Mouse (Mus musculus): ENCODE data around the gene Slpi.

Gene Slpi

GRCm38 (mm10) chr2:164419489-164419888, 30.6 kb upstream of the Slpi start:
- DNase-seq: no peak

GRCm38 (mm10) chr2:164418308-164418875, 29.5 kb upstream of the Slpi start:
- no peak for DNase-seq

- no peak for DNase-seq
Observed at GRCm38 (mm10) chr2:164417198-164417597, 28.3 kb upstream of the Slpi start.

GRCm38 (mm10) chr2:164414581-164414980, 25.7 kb upstream of the Slpi start:
- DNase-seq: no peak

- no peak for DNase-seq
Observed at GRCm38 (mm10) chr2:164414167-164414566, 25.3 kb upstream of the Slpi start.

GRCm38 (mm10) chr2:164407708-164408107, 18.8 kb upstream of the Slpi start:
- DNase-seq: peak; percentile 70

GRCm38 (mm10) chr2:164405519-164405918, 16.6 kb upstream of the Slpi start:
- DNase-seq: no peak

- no peak for DNase-seq
Observed at GRCm38 (mm10) chr2:164405060-164405459, 16.2 kb upstream of the Slpi start, which contains the start of gene Matn4. Matn4 (minus strand) TSS chr2:164405160.

- DNase-seq: no peak
Observed at GRCm38 (mm10) chr2:164404082-164404990, 15.4 kb upstream of the Slpi start.

- no peak for DNase-seq
Observed at GRCm38 (mm10) chr2:164403396-164404081, 14.6 kb upstream of the Slpi start.

GRCm38 (mm10) chr2:164402906-164403305, 14.0 kb upstream of the Slpi start, which contains the start of gene Rbpjl:
Rbpjl (plus strand) TSS chr2:164403141.
- DNase-seq: peak; percentile 73

GRCm38 (mm10) chr2:164396911-164397310, 8.0 kb upstream of the Slpi start:
- no peak for DNase-seq

- no peak for DNase-seq
Observed at GRCm38 (mm10) chr2:164396076-164396475, 7.2 kb upstream of the Slpi start.

GRCm38 (mm10) chr2:164393126-164393525, 4.2 kb upstream of the Slpi start:
- no peak for DNase-seq

GRCm38 (mm10) chr2:164389499-164389898, 604 bp upstream of the Slpi start:
- peak; percentile 86 for DNase-seq

GRCm38 (mm10) chr2:164386953-164387352, 1.9 kb downstream of the Slpi start:
- DNase-seq: peak; percentile 57

- peak; percentile 46 for DNase-seq
Observed at GRCm38 (mm10) chr2:164385927-164386763, 2.8 kb downstream of the Slpi start.

GRCm38 (mm10) chr2:164383656-164384399, 5.1 kb downstream of the Slpi start:
- DNase-seq: no peak

GRCm38 (mm10) chr2:164382971-164383370, 5.9 kb downstream of the Slpi start:
- DNase-seq: no peak

GRCm38 (mm10) chr2:164381726-164382125, 7.2 kb downstream of the Slpi start:
- DNase-seq: no peak

Data from right cerebral cortex, adult 18-20 months (tissue).